Mouse (Mus musculus): ENCODE measurements around the gene Tbcb.

GRCm38 (mm10) chr7:30216723-30217151 is 15.3 kb downstream of the Tbcb start:
- peak; percentile 76; the same call in 1 of the 2 replicates for TF ChIP-seq CTCF (IDR thresholded peaks at IDR 0.05; ENCODE audit: insufficient read depth, low read depth, low read length)
- no peak for TF ChIP-seq POLR2A (IDR thresholded peaks at IDR 0.05; ENCODE audit: insufficient read depth, low read depth, low read length)
